Mouse (Mus musculus) fibroblast of lung, adult 2 months (primary cell): ENCODE measurements at regions not wholly inside any gene's neighbourhood (a gene's known extent, or its start where the extent isn't known, plus 50 kb on each side); places are given as distances from the start of the nearest gene placed in this dataset.
A peak's percentile ranks its signal among the peaks of the same experiment; 100 is the strongest.

Experiments
- DNase-seq: peaks from one replicate; pipeline ENCODE4 v3.0.0-alpha.2; 2011; ENCODE audit warnings: low read depth

DNA sequence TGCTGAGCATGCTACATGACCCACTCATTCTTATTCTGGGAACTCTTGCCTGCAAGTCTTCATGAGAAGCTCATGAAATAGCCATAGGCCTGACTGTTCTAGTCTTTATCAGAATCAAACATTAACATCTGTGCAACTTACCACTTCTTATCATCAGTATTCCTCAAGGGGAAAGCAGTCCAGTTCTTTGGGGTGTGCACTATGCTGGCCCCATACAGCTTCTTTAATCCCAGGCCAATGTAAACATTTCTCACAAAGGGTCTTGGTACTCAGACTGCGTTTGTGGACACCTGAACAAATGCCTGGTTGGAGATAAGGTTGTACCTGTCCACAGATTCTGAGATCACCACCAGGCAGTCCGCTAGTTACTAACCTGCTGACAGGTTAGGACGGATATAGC lies 51.3 kb downstream of the 3110018I06Rik start:
- no peak for DNase-seq

DNA sequence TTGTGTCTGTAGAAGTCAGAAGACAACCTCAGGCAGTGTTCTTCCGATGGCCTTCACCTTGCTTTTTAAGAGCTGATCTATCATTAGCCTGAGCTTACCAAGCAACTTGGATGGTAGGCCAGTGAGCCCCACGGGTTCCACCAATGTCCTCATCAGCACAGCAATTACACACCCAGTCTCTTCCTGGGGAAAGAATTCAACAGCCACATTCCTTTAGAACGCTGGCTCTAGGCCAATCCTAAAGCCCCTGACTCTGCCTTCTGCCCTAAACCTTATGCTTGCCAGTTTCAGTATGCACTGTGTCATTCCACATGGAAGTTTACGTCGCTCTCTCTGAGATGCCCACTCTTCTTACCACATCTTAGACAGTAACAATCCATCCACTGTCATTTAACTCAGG lies 52.8 kb downstream of the 3110018I06Rik start:
- no peak for DNase-seq

DNA sequence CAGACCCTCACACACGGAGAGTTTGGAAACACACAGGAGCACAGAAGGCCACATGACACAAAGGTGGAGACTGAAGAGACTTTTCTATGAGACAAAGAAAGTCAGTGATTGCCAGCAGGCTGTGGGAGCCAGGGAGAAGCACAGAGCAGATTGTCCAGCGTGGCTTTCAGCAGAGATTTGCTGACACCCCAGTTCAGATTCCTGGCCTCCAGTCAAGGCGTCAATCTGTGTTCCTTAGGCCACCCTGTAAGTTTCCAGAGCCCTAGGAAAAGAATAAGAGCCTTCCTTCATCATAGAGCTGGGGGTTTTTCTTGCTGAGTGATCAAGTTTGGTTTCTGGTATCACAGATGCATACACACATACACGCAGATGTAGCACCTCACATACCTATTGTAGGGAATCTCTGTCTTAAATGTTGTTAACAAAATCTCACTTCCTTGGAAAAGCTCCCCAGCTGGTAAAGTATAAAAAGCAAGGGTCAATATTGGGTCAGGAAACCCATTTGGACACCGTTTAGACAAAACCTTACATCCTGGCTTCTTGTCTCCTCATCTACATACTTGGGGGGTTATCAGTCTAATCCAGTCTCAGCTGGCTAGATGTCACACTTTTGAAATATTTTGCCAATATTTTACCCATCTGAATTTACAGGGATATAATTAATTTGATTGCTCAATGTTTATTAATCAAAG lies 58.9 kb downstream of the 3110018I06Rik start:
- no peak for DNase-seq

DNA sequence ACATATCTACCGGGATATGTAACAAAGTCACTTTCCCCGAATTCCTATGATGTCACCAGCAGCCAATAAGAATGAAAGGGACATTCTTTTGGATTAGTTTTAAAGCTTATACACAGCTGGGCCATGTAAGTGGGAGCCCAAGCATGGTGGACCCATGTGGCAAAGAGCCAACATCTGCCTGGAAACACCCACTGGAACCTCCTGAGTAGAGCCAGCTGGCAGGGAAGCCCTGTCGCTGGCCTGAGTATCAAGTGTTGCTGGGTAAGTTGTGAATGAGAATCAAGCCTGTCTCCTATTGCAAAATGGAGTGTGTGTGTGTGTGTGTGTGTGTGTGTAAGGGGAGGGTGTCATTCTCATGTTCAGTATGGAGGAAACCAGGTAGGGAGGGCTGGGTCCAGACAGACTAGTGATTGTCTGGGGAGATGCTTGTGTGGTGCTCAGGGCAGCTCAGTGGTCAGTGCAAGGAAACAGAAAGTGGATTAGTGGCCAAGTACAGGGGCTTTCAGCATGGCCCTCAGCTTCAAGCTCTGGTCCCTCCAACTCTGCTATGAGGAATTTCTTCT lies 59.5 kb downstream of the 3110018I06Rik start:
- no peak for DNase-seq

DNA sequence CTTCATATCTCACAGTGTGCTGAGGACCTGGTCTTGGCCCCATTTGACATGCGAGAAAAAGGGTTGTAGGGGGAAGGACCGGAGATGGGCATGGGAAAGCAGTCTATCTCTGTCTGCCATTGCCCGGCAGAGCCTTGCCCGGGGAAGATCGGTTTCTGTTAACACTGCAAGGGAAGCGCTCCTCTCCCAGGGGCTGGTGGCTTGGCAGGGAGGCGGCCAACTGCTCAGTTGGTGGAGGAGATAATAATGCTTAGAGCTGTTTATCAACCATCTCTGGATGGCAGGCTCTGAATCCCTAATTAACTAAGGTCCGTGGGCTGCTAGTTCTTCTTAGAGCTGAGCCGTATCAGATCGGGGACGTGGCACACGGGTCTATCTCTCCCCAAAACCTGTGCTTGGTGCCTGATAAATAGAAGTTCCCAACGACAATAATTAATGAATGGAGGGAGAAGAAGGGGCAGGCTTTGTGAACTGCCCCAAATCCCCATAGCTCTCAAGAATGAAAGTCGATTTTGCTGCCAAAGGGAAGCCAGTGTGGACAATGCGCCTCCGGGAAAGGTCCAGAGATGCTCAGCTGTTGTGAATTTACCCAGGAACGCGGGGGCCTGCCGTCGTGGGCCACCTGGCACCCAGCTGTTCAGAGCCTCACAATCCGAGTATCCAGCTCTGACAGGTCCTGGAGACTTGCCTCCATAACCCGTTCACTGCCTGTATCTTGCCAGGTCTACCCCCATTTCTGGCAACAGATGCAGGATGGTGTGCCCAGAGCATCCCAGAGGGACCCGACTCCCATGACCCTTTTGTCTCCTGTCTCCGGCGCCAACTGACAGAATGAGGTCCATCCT lies 61.2 kb downstream of the 3110018I06Rik start:
- no peak for DNase-seq

DNA sequence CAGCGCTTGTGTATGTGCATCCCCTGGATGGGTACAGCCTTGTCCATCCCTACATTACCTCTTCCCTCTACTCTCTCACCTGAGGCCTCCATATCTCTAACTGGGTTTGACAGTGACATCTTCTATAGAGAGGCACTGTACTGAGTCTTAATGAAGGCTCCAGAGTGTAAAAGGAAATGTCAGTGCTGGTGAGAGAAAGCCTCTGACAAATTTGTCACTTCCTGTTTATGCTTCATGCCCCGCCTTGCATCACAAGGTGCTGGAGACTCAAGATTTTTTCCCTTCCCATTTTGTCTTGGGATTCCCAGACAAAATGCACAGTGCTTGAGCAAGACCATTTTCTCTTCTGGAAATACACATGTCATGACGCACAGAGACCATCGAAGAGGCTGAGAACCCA lies 70.8 kb downstream of the 3110018I06Rik start:
- no peak for DNase-seq

DNA sequence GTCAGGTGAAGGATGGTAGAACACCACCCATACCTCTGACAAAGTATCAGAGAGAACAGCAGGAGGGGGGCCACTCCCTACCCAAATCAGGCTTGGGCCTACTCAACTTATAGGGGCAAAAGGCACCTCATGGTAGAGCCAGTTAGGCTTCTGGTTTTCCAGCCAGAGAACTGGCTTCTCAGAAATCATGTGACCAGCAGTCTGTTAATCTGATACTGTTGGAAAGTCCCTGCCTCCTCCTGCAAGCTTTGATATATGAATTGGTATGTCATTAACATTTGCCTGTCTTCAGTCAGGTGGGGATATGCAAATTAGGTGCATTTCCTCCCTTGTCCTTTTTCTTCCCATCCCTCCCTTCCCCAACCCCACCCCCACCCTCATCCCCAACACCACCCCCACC lies 71.7 kb downstream of the 3110018I06Rik start:
- DNase-seq, result no peak

DNA sequence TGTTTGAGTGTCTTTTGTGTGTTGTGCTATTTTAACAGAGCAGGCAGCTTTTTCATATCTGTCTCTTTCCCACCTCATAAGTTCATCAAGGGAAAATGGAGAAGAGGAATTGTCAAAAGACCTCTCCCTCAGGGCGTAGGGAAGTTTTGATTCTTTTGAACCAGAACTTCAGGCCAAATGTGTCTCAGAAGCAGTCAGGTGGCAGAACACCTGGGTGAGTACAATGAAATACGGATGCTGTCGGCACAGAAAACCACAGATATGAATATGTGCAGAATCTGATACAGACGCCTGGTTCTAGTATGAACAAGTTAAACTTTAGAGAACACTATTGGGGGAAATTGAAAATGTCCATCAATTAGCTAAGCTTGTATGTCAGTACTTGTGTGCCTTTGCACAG lies 84.2 kb downstream of the 3110018I06Rik start:
- no peak for DNase-seq

DNA sequence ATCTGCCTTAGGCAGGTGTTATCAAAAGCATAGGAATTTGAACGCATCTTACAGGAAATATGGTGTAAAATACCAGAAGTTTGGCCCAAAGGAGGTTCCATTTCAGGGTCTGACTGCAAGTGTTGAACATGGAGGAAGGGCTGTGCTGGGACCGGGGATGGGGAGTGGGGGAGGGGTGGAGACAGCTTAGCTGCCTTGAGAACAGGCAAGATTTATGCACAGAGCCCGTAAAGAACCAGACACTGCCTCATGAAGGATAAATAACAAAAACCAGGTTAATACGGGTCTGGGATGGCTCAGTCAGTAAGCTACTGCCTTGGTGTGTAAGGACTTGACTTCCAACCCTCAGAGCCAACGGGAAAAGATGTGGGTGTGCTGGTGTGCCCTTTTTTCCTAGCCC lies 91.1 kb downstream of the 3110018I06Rik start:
- no peak for DNase-seq

DNA sequence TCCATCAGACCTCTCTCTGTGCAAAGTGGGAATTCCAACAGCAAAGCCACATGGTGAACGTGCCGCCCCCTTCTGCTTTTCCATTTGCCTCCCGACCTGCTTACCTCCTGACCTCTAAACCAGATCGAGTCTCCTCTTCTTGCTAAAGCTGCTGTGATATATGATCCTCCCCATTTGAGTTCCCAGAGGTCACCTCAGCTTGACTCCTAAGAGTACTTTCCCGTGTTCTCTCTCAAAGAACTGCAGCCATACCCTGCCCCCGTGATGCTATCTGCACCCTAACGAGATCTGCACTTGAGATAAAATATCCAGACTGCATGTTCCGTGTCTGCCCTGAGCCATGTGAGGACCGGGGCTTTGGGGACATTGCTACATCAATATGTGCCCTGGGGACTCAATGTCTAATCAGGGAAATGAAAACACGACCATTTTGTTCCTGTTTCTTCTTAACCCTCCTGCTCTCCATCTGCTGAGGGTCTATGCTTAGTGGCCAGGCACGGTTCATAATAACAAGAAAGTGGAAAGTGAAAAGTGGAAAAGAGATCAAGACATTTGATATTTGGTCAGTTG lies 94.8 kb downstream of the 3110018I06Rik start:
- DNase-seq, result no peak

DNA sequence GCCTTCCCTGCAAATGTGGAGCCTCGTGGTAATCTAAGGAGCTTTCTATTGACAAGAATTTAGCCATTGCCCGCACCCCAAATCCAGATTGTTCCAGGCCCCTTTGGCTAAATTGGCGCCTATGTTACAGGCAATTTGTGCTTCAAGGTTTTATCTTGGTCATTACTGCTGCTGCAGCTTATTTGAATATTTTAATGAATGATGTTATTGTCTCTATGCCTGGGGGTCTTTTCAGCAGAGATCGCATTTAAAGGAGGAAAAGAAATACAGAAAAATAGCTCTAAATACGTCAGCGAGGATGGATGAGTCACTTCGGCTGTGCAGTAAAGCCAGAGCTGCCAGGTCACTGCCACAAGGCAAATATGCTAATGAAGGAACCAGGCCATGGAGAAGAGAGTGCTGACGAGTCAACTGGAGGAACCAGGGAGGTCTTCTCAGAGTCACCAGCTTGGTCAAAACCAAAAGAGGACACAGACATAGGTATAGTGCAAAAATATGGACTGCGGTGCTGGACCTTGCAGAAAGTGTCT lies 97.3 kb downstream of the 3110018I06Rik start:
- DNase-seq, result no peak

DNA sequence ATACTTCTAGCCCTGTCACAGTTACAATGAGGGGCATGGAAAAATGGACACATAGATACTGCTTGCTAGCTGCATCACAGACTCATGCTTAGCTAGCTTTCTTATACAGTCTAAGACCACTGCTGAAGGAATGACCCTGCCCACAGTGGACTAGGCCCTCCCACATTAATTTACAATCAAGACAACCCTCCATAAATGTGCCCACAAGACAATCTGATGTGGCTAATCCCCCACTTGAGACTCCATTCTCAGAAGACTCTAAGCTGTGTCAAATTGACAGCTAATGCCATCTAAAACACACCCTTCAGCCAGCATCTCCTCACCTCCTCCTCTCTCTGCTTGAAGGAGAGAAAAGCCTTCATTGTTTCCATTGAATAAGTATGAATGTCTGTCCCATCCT lies 107.8 kb downstream of the 3110018I06Rik start:
- DNase-seq, result no peak

DNA sequence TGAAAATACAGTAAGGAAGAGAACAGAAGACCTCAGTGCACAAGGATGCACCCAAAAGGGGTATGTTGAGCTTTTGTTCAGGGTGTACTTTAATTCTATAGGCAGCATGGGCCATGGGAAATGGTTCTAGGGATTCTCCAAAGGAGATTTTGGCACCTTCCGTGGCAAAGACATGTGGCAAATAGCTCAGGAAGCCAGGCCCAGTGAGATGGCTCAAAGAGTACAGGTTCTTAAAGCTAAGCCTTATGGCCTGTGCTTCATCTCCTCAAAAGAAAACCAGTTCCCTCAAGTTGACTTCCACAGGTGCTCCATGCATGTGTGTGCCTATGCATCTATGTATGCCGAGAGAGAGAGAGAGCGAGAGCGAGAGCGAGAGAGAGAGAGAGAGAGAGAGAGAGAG lies 112.1 kb downstream of the 3110018I06Rik start:
- no peak for DNase-seq

DNA sequence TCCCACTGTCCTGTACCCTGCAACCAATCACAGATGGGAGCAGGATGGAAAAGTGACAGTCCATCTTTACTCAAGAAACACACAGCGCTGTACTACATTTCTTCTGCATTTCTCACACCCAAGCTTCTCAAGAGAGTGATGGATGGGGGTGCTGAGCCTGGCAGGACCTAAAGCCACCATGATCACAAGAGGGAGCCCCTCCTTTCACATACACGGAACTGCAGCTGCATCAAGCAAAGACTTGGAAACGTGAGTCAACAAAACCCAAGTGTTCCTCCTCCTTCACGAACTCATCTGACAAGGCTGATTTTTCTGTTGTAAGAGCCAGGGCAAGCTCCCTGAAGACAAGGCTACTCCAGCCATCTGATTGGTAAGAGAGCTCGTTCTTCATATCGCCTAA lies 120.5 kb downstream of the 3110018I06Rik start:
- no peak for DNase-seq

DNA sequence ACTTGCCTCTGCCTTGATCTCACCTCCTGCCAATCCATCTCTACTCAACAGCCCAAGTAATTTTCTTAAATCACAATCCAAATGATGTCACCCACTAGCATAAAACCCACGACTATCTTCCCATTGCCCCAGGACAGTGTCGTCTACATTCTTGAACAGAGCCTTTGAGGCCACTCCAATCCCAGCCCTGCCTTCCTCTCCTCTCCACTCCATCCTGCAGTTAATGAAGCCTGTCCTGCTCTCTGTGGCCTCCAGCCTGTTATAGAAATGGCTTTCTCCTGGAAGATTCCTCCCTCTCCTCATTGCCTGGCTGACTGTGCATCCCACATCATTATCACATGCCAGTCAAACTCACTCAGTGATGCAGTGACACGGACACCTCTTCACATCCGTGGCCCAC lies 121.6 kb downstream of the 3110018I06Rik start:
- no peak for DNase-seq

DNA sequence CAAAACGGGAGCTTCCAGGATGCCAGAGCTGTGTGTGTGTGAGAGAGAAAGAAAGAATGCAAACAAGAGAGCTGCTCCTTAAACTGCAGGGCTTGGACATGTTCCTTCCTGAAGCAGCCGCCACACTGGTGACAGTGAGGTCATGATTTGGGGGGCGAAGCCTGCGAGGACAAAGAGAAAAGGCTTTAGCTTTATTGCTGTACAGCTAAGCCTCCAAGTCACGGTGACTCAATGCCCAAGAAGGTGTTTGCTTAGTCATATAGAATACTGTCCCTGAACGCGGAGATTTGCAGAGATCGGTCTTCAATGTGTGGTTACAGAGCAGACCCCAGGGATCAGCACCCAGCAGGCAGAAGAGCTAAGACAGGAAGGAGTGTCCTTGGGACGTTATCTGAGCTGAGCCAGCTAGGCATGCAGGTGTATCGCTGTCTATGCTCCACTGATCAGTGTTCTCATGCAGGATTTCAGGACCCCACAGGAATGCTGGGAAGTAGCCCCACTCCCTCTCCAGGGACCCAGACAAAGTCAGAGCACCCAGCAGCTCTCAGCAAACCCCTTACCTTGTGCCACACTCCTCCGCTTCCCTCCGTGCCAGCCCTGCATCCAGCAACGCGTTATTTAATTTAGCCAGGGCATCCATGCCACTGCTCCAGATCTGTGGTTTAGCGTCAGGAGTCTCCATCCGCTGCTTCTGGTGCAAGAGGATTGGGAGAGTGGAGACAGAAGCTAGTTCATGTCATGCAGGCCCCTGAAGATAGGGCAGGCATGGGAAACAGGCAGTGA lies 129.0 kb downstream of the 3110018I06Rik start:
- DNase-seq, result no peak

DNA sequence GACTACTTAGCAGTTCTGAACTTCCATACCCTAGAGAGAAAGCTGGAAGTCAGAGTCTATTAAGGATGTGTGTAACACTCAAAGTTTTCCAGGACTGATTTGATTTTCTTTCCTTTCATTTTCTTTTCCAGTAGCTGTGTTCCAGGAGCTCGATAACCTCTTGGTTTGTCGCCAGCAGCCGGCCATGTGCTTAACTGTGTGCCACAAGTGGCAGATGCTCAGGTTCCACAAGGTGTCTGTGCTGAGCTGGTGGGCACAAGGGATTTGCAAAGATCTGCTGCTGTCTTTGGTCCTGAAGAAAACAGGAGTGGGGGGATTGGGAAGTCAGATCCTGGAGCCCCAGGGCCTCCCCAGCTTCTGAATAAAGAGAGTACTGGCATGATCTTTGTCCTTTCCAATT lies 136.0 kb downstream of the 3110018I06Rik start:
- no peak for DNase-seq

DNA sequence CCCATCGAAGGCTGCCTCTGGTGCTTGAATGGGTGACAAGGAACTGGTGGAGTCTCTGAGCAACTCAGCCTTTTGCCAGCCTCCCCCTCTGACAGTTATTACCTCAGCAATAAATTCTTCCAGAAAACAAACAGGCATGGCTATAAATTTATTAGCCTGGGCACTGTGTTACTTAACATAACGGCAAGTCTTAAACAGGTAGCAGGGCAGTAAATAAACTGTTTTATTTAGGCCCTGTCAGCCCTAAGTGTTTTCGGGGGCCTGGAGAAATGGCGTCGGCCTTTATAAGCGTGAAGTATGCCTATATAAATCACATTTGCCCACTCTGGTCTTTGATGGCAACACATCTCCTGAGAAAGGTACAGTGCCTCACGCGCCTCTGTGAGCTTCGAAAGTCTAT lies 159.6 kb downstream of the 3110018I06Rik start:
- no peak for DNase-seq

DNA sequence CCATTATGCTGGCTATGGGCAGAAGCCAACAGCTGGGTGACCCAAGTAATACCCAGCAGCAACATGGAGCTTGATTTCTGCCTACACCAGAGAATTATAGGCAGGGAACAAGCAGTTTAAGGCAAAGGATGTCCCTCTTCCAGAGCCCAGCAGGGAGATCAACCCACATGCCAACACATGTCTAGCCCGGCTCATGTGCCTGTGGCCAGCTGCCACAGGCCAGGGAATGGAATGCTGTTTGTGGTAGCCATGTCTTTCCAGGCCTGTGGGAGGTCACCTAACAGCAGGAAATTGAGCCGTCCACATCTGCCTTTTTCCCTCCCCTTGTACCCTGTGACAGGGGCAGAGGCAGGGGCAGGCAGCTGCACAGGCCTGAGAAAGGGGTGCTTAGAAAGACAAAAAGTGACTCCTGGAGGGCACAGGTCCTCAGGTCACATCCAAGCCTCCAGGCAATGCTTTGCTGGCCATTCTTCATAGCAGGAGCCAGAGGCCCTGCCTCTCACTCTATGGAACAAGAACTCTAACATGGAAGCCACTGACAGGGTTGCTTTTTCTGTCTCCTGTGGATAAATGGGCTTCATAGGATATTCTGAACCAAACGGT lies 163.8 kb downstream of the 3110018I06Rik start:
- peak; percentile 21 for DNase-seq

DNA sequence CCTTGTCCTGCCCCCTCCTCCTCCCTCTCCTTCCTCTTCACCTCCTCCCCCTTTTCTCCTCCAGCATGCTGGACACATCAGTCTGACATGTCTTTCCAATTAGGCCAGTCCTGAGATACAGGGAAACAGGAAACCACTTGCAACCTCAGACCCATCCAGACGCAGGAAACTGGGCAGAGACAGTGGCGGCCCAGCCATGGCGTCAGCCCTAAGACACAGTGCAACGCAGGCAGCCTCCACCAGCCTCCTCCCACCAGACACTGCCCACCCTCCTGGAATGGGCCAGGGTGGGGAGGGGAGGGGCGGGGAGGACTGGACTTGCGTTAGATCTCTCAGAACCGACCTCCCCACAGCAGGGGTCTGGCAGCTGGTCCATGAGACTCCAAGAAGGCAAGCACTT lies 164.7 kb downstream of the 3110018I06Rik start:
- DNase-seq, result no peak

DNA sequence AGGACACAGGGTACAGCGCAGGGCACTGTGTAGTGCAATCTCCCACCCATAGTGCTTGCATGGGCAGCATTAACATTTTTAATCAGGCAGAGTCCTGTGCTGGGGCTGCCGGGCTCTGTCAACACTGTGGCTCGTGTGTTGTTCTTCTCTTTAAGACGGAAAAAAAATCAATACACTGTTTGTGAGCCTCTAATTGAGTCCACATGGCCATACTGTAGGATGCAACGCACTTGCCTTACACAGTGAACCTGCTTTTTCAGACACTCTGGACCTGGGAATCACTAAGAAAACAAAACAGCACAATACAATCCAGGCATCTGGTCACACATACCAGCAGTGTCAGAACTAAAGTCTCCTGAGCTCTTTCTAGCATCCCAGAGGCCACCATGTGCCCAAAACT lies 168.4 kb downstream of the 3110018I06Rik start:
- DNase-seq, result no peak
